Mouse (Mus musculus) liver, adult 2 months (tissue): ENCODE measurements at regions not wholly inside any gene's neighbourhood (a gene's known extent, or its start where the extent isn't known, plus 50 kb on each side); places are given as distances from the start of the nearest gene placed in this dataset.

Experiments used
- CTCF ChIP-seq: fragments of 200-500 bp; IDR thresholded peaks from 2 replicates; pipeline ENCODE4 v1.5.1; 2011; ENCODE audit warnings: low read depth, low read length, control low read depth
- POLR2A ChIP-seq: fragments of 200-500 bp; IDR thresholded peaks from 2 replicates; pipeline ENCODE4 v1.6.1; 2011; ENCODE audit warnings: low read length, control low read depth; ENCODE audit not compliant: insufficient read depth; ENCODE audit errors: extremely low read depth

DNA sequence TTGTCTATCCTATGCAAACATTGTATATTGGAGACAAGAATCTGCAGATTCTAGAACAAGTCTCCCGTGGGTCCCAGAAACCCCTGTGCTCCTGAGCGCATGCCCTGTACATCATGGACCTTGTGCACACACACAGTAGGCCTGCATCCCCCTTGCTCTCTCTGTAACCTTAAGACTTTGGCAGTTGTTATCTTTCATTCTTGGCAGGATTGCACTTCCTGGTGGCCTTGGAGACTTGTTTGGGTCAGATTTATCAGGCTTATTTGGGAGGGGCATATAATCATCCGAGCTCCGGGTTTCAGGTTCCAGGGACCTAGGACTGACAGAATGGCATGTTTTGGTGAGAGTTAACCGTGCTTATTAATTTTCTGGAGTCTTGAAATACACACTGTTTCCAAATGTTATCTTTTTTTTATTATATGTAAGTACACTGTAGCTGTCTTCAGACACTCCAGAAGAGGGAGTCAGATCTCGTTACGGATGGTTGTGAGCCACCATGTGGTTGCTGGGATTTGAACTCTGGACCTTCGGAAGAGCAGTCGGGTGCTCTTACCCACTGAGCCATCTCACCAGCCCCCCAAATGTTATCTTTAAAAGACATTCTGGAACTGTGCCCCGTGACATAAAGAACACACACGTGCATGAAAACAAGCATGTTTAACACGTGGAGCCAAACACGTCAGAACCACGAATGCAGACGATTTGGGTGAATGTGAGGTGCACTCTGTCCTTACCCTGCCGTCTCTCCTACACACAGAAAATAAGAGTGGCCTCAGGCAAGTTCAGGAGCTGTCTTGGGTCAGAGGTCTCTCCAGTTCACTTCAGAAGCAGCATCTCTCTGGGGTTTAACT is 114.1 kb downstream of the Tomm20 start:
- TF ChIP-seq CTCF (no peak), POLR2A (no peak)
